Mouse (Mus musculus): ENCODE results near the gene Zdhhc20.
A peak's percentile ranks its signal among the peaks of the same experiment; 100 is the strongest.
"Not testable (repeated sequence)": the region's sequence is repeated elsewhere in the genome, so short reads cannot be mapped to it uniquely, and the experiment has no call there.

Gene Zdhhc20

GRCm38 (mm10) chr14:57892961-57893360 lies 2.9 kb upstream of the Zdhhc20 start:
- DNase-seq (ENCODE audit: low read depth, low spot score), result no peak

GRCm38 (mm10) chr14:57889541-57890010 lies 500 bp downstream of the Zdhhc20 start:
- DNase-seq (ENCODE audit: low read depth, low spot score), result no peak

- no peak for DNase-seq (ENCODE audit: low read depth, low spot score)
Observed at GRCm38 (mm10) chr14:57887171-57887570, 2.9 kb downstream of the Zdhhc20 start.

GRCm38 (mm10) chr14:57886032-57886431 lies 4.0 kb downstream of the Zdhhc20 start:
- no peak for DNase-seq (ENCODE audit: low read depth, low spot score)

GRCm38 (mm10) chr14:57883341-57883740 lies 6.7 kb downstream of the Zdhhc20 start:
- no peak for DNase-seq (ENCODE audit: low read depth, low spot score)

- DNase-seq (ENCODE audit: low read depth, low spot score), result no peak
Observed at GRCm38 (mm10) chr14:57882720-57883119, 7.4 kb downstream of the Zdhhc20 start.

- DNase-seq (ENCODE audit: low read depth, low spot score), result no peak
Observed at GRCm38 (mm10) chr14:57881793-57882192, 8.3 kb downstream of the Zdhhc20 start.

- DNase-seq (ENCODE audit: low read depth, low spot score), result no peak
Observed at GRCm38 (mm10) chr14:57881074-57881473, 9.0 kb downstream of the Zdhhc20 start.

GRCm38 (mm10) chr14:57877921-57878320 lies 12.2 kb downstream of the Zdhhc20 start:
- no peak for DNase-seq (ENCODE audit: low read depth, low spot score)

- DNase-seq (ENCODE audit: low read depth, low spot score), result peak; percentile 61
Observed at GRCm38 (mm10) chr14:57866676-57867276, 23.3 kb downstream of the Zdhhc20 start.

- no peak for DNase-seq (ENCODE audit: low read depth, low spot score)
Observed at GRCm38 (mm10) chr14:57865256-57865655, 24.8 kb downstream of the Zdhhc20 start.

- no peak for DNase-seq (ENCODE audit: low read depth, low spot score)
Observed at GRCm38 (mm10) chr14:57863129-57863528, 26.9 kb downstream of the Zdhhc20 start.

- no peak for DNase-seq (ENCODE audit: low read depth, low spot score)
Observed at GRCm38 (mm10) chr14:57861987-57862412, 28.1 kb downstream of the Zdhhc20 start.

- DNase-seq (ENCODE audit: low read depth, low spot score), result no peak
Observed at GRCm38 (mm10) chr14:57859520-57859919, 30.6 kb downstream of the Zdhhc20 start.

- no peak for DNase-seq (ENCODE audit: low read depth, low spot score)
Observed at GRCm38 (mm10) chr14:57858601-57859000, 31.5 kb downstream of the Zdhhc20 start.

- not testable (repeated sequence) for DNase-seq (ENCODE audit: low read depth, low spot score)
Observed at GRCm38 (mm10) chr14:57856037-57856436, 34.0 kb downstream of the Zdhhc20 start.

- no peak for DNase-seq (ENCODE audit: low read depth, low spot score)
Observed at GRCm38 (mm10) chr14:57852961-57853360, 37.1 kb downstream of the Zdhhc20 start.

GRCm38 (mm10) chr14:57850330-57850729 lies 39.7 kb downstream of the Zdhhc20 start:
- DNase-seq (ENCODE audit: low read depth, low spot score), result no peak

- DNase-seq (ENCODE audit: low read depth, low spot score), result no peak
Observed at GRCm38 (mm10) chr14:57848646-57849045, 41.4 kb downstream of the Zdhhc20 start.

GRCm38 (mm10) chr14:57848061-57848460 lies 42.0 kb downstream of the Zdhhc20 start:
- not testable (repeated sequence) for DNase-seq (ENCODE audit: low read depth, low spot score)

GRCm38 (mm10) chr14:57844535-57844934 lies 45.5 kb downstream of the Zdhhc20 start:
- DNase-seq (ENCODE audit: low read depth, low spot score), result no peak

- DNase-seq (ENCODE audit: low read depth, low spot score), result no peak
Observed at GRCm38 (mm10) chr14:57835157-57835556, 54.9 kb downstream of the Zdhhc20 start.

- DNase-seq (ENCODE audit: low read depth, low spot score), result no peak
Observed at GRCm38 (mm10) chr14:57833526-57833925, 56.5 kb downstream of the Zdhhc20 start.

GRCm38 (mm10) chr14:57827284-57827683 lies 62.8 kb downstream of the Zdhhc20 start:
- DNase-seq (ENCODE audit: low read depth, low spot score), result no peak
